Mouse (Mus musculus): ENCODE measurements at regions not wholly inside any gene's neighbourhood (a gene's known extent, or its start where the extent isn't known, plus 50 kb on each side); places are given as distances from the start of the nearest gene placed in this dataset.

DNA sequence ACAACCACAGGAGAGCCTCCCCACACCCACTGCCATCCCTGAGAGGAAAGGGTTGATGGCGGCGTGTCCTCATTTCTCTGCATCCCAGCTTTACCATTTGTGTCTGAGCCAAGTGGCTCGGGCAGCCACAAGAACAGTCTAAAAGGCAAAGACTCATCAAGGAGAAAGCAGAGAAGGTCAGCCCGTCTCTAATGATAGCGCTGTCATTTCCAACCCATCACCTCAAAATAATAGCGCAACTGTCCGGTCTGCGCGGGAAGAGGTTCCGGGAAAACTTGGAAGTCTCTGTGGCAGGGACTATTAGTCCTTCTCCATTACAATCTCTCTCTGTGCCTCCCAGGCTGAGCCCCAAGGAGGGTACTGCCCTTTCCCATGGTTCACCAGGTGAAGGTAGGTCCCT is 124.5 kb upstream of the Aldh1b1 start:
- TF ChIP-seq CTCF (conservative IDR thresholded peaks at IDR 0.05; ENCODE audit: low read length) (no peak), NANOG (IDR thresholded peaks at IDR 0.05; ENCODE audit: borderline replicate concordance, low read length) (no peak), POU5F1 (IDR thresholded peaks at IDR 0.05; ENCODE audit: borderline replicate concordance, low read length) (no peak)
- H3K36me3 ChIP-seq (ENCODE audit: insufficient read depth, low read length), result no peaks in the 10 kb centered on the region
- no peak overlapping the region for H3K4me3 ChIP-seq (replicated peaks; ENCODE audit: low read length)
- H3K27me3 ChIP-seq (ENCODE audit: insufficient read depth, low read length), result peaks cover 48% of the 10 kb centered on the region
- H3K4me1 ChIP-seq (replicated peaks; ENCODE audit: low read depth, low read length), result peaks cover 32% of the 10 kb centered on the region
- H3K9me3 ChIP-seq (ENCODE audit: low read length), result no peaks in the 10 kb centered on the region

- Histone ChIP-seq H3K4me1 (replicated peaks; ENCODE audit: low read depth, low read length) (peaks cover 32% of the 10 kb centered on the region), H3K27me3 (ENCODE audit: insufficient read depth, low read length) (peaks cover 45% of the 10 kb centered on the region), H3K36me3 (ENCODE audit: insufficient read depth, low read length) (no peaks in the 10 kb centered on the region), H3K4me3 (replicated peaks; ENCODE audit: low read length) (no peak overlapping the region), H3K9me3 (ENCODE audit: low read length) (no peaks in the 10 kb centered on the region)
- TF ChIP-seq CTCF (conservative IDR thresholded peaks at IDR 0.05; ENCODE audit: low read length) (no peak), NANOG (IDR thresholded peaks at IDR 0.05; ENCODE audit: borderline replicate concordance, low read length) (no peak), POU5F1 (IDR thresholded peaks at IDR 0.05; ENCODE audit: borderline replicate concordance, low read length) (no peak)
Observed at GRCm38 (mm10) chr4:45673081-45673819, 125.6 kb upstream of the Aldh1b1 start.

DNA sequence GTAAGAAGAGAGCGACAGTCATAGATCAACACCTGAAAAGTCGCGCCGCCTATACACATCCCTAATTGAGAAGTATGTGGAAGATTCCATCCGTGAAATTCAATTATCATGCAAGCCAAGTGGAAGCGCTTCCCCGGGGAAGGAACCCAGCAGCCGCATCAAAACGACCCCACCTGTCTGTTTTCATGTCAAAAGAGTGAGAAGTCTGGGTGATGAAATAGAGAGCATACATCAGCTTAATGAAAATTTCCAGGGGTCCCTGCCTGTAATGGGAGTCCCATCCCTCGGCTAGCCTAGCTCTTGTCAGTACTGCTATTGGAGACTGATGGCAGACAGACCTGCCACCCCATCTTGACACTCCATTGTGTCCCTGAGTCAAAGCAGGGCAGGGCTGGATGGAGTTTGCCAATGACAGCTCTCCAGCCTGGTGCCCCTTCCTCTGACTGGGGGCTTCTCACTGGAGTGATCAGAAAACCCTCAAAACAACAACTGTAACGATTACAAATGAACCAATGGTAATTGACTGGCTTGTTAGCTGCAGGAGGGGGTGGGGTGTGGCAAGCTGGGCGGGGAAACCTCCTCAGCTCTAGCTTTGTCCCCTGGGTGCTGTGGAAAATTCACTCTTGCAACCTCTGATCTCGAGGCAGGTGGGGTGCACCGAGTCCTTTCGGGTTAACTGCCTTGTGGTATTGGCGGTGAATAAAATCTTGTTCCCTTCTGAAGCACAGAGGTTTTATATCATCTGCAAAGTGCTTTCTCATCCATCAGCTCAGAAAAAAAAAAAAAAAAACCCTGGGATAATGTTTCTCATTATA is 126.4 kb upstream of the Aldh1b1 start:
- Histone ChIP-seq H3K4me1 (replicated peaks; ENCODE audit: low read depth, low read length) (peaks cover 32% of the 10 kb centered on the region), H3K4me3 (replicated peaks; ENCODE audit: low read length) (peak overlapping the region; percentile 35; the same call in 1 of the 2 replicates), H3K9me3 (ENCODE audit: low read length) (no peaks in the 10 kb centered on the region), H3K36me3 (ENCODE audit: insufficient read depth, low read length) (no peaks in the 10 kb centered on the region), H3K27me3 (ENCODE audit: insufficient read depth, low read length) (peaks cover 40% of the 10 kb centered on the region)
- TF ChIP-seq POU5F1 (IDR thresholded peaks at IDR 0.05; ENCODE audit: borderline replicate concordance, low read length), result no peak

- TF ChIP-seq NANOG (IDR thresholded peaks at IDR 0.05; ENCODE audit: borderline replicate concordance, low read length), result no peak
- TF ChIP-seq POU5F1 (IDR thresholded peaks at IDR 0.05; ENCODE audit: borderline replicate concordance, low read length), result no peak
- H3K36me3 ChIP-seq (ENCODE audit: insufficient read depth, low read length), result no peaks in the 10 kb centered on the region
- H3K4me3 ChIP-seq (replicated peaks; ENCODE audit: low read length), result no peak overlapping the region
- no peaks in the 10 kb centered on the region for H3K9me3 ChIP-seq (ENCODE audit: low read length)
- H3K4me1 ChIP-seq (replicated peaks; ENCODE audit: low read depth, low read length), result no peaks in the 10 kb centered on the region
- peaks cover 42% of the 10 kb centered on the region for H3K27me3 ChIP-seq (ENCODE audit: insufficient read depth, low read length)
Observed at GRCm38 (mm10) chr4:45664372-45664771, 132.1 kb upstream of the Shb start.

DNA sequence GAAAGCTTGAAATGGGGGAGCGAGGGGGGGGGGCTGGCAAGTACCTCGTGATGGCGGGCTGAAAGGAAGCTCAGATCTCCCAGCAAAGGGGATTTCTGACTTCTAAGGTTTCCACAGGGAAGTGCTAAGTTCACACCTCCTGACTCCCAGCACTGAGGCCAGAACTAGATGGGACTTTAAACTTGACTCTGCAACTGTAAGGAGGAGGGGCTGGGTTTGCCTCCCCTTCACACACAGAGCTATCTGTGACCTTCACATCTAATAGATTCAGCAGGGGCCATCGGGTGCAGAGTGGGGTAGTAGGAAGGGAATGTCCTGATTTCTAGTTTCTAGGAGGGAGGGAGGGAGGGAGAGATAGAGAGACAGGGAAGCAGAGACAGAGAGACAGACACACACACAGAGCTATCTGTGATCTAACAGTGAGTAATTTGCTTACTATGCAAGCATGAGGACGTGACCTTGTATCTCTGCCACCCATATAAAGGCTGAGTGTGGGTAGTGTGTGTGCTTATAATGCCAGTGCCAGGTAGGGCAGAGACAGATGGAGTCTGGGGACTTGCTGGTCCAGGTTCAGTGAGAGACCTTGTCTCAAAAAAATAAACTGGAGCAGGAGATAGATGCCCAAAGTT is 125.2 kb upstream of the Shb start:
- TF ChIP-seq NANOG (IDR thresholded peaks at IDR 0.05; ENCODE audit: borderline replicate concordance, low read length) (no peak), CTCF (conservative IDR thresholded peaks at IDR 0.05; ENCODE audit: low read length) (no peak), POU5F1 (IDR thresholded peaks at IDR 0.05; ENCODE audit: borderline replicate concordance, low read length) (no peak)
- Histone ChIP-seq H3K4me3 (replicated peaks; ENCODE audit: low read length) (no peak overlapping the region), H3K4me1 (replicated peaks; ENCODE audit: low read depth, low read length) (peaks cover 40% of the 10 kb centered on the region), H3K9me3 (ENCODE audit: low read length) (peaks cover 19% of the 10 kb centered on the region), H3K36me3 (ENCODE audit: insufficient read depth, low read length) (no peaks in the 10 kb centered on the region), H3K27me3 (ENCODE audit: insufficient read depth, low read length) (peaks cover 69% of the 10 kb centered on the region)

GRCm38 (mm10) chr4:45655780-45656179 is 123.5 kb upstream of the Shb start:
- peaks cover 71% of the 10 kb centered on the region for H3K27me3 ChIP-seq (ENCODE audit: insufficient read depth, low read length)
- H3K9me3 ChIP-seq (ENCODE audit: low read length), result peaks cover 23% of the 10 kb centered on the region
- H3K36me3 ChIP-seq (ENCODE audit: insufficient read depth, low read length), result no peaks in the 10 kb centered on the region
- H3K4me1 ChIP-seq (replicated peaks; ENCODE audit: low read depth, low read length), result peaks cover 43% of the 10 kb centered on the region
- H3K4me3 ChIP-seq (replicated peaks; ENCODE audit: low read length), result no peak overlapping the region
- TF ChIP-seq NANOG (IDR thresholded peaks at IDR 0.05; ENCODE audit: borderline replicate concordance, low read length) (no peak), CTCF (conservative IDR thresholded peaks at IDR 0.05; ENCODE audit: low read length) (no peak), POU5F1 (IDR thresholded peaks at IDR 0.05; ENCODE audit: borderline replicate concordance, low read length) (no peak)

DNA sequence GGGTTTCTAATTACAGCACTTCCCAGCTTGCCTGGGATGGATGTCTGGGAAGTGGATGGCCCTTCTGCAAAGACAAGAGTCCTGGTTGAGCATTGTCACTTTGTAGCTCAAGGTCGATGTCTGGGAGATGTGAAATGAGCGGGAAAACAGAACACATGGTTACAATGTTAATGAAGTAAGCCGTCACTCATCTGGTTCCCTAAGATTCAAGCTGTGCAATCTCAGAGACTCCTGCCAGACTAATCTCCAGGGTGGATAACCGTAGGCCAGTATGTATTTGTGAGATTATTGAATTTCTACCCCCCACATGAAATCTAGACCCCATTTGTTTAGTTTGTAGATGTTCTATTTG is 122.5 kb upstream of the Shb start:
- TF ChIP-seq CTCF (conservative IDR thresholded peaks at IDR 0.05; ENCODE audit: low read length), result no peak
- no peak for TF ChIP-seq NANOG (IDR thresholded peaks at IDR 0.05; ENCODE audit: borderline replicate concordance, low read length)
- no peak for TF ChIP-seq POU5F1 (IDR thresholded peaks at IDR 0.05; ENCODE audit: borderline replicate concordance, low read length)
- no peaks in the 10 kb centered on the region for H3K36me3 ChIP-seq (ENCODE audit: insufficient read depth, low read length)

GRCm38 (mm10) chr4:45654019-45654803 is 121.9 kb upstream of the Shb start:
- peaks cover 76% of the 10 kb centered on the region for H3K27me3 ChIP-seq (ENCODE audit: insufficient read depth, low read length)
- H3K9me3 ChIP-seq (ENCODE audit: low read length), result peaks cover 23% of the 10 kb centered on the region
- H3K4me3 ChIP-seq (replicated peaks; ENCODE audit: low read length), result no peak overlapping the region
- H3K4me1 ChIP-seq (replicated peaks; ENCODE audit: low read depth, low read length), result peaks cover 43% of the 10 kb centered on the region
- TF ChIP-seq POU5F1 (IDR thresholded peaks at IDR 0.05; ENCODE audit: borderline replicate concordance, low read length) (peak; percentile 92), CTCF (conservative IDR thresholded peaks at IDR 0.05; ENCODE audit: low read length) (no peak), NANOG (IDR thresholded peaks at IDR 0.05; ENCODE audit: borderline replicate concordance, low read length) (peak; percentile 99)
- no peaks in the 10 kb centered on the region for H3K36me3 ChIP-seq (ENCODE audit: insufficient read depth, low read length)

More for the DNA sequence above, 122.5 kb upstream of the Shb start:
- Histone ChIP-seq H3K4me3 (replicated peaks; ENCODE audit: low read length) (no peak overlapping the region), H3K4me1 (replicated peaks; ENCODE audit: low read depth, low read length) (peaks cover 43% of the 10 kb centered on the region), H3K9me3 (ENCODE audit: low read length) (peaks cover 23% of the 10 kb centered on the region), H3K27me3 (ENCODE audit: insufficient read depth, low read length) (peaks cover 76% of the 10 kb centered on the region)
